Mouse (Mus musculus) heart, adult 2 months (tissue): Measurements from ENCODE around the gene Fam234a.

Experiments
- CTCF ChIP-seq: fragments of 200-600 bp; IDR thresholded peaks from 2 replicates; pipeline ENCODE4 v1.8.1; 2022; ENCODE audit warnings: antibody characterized with exemption, mild to moderate bottlenecking, moderate library complexity
- EP300 ChIP-seq: fragments of 200-500 bp; IDR thresholded peaks from 2 replicates; pipeline ENCODE4 v1.6.1; 2011; ENCODE audit warnings: low read depth, low read length, control low read depth; ENCODE audit not compliant: insufficient read depth
- POLR2A ChIP-seq: fragments of 200-500 bp; IDR thresholded peaks from 2 replicates; pipeline ENCODE4 v1.6.1; 2011; ENCODE audit warnings: mild to moderate bottlenecking, low read depth, low read length, control low read depth; ENCODE audit not compliant: insufficient read depth

GRCm38 (mm10) chr17:26206392-26206791, 37.6 kb downstream of the Fam234a start:
- no peak for TF ChIP-seq CTCF
- TF ChIP-seq EP300 = no peak
- TF ChIP-seq POLR2A = no peak
